Mouse (Mus musculus) kidney, adult 18-20 months (tissue): ENCODE measurements at regions not wholly inside any gene's neighbourhood (a gene's known extent, or its start where the extent isn't known, plus 50 kb on each side); places are given as distances from the start of the nearest gene placed in this dataset.

Source experiments
- DNase-seq: peaks from one replicate; pipeline ENCODE4 v3.0.0; 2021

GRCm38 (mm10) chr6:31285981-31286737 lies 112.4 kb upstream of the Mkln1 start:
- no peak for DNase-seq

GRCm38 (mm10) chr6:31287176-31287575 lies 111.4 kb upstream of the Mkln1 start:
- no peak for DNase-seq

- DNase-seq, result peak; percentile 29
Measured at GRCm38 (mm10) chr6:31287686-31288085, 110.8 kb upstream of the Mkln1 start.

- peak; percentile 79 for DNase-seq
Measured at GRCm38 (mm10) chr6:31288421-31289233, 109.9 kb upstream of the Mkln1 start.

GRCm38 (mm10) chr6:31289234-31289486 lies 109.4 kb upstream of the Mkln1 start:
- DNase-seq, result no peak

GRCm38 (mm10) chr6:31292081-31292480 lies 106.5 kb upstream of the Mkln1 start:
- DNase-seq, result no peak

GRCm38 (mm10) chr6:31293008-31293407 lies 105.5 kb upstream of the Mkln1 start:
- no peak for DNase-seq

GRCm38 (mm10) chr6:31299395-31299794 lies 99.1 kb upstream of the Mkln1 start:
- no peak for DNase-seq

- no peak for DNase-seq
Measured at GRCm38 (mm10) chr6:31305736-31306135, 92.8 kb upstream of the Mkln1 start.

- DNase-seq, result no peak
Measured at GRCm38 (mm10) chr6:31307047-31307633, 91.4 kb upstream of the Mkln1 start.

GRCm38 (mm10) chr6:31307899-31308298 lies 90.6 kb upstream of the Mkln1 start:
- DNase-seq, result no peak

- no peak for DNase-seq
Measured at GRCm38 (mm10) chr6:31310660-31311059, 87.9 kb upstream of the Mkln1 start.

GRCm38 (mm10) chr6:31313869-31314470 lies 84.6 kb upstream of the Mkln1 start:
- DNase-seq, result no peak

- DNase-seq, result peak; percentile 87
Measured at GRCm38 (mm10) chr6:31317741-31318225, 80.8 kb upstream of the Mkln1 start.

- peak; percentile 89 for DNase-seq
Measured at GRCm38 (mm10) chr6:31318506-31318905, 80.0 kb upstream of the Mkln1 start.

- no peak for DNase-seq
Measured at GRCm38 (mm10) chr6:31319431-31319830, 79.1 kb upstream of the Mkln1 start.

GRCm38 (mm10) chr6:31320141-31320830 lies 78.2 kb upstream of the Mkln1 start:
- DNase-seq, result no peak

- no peak for DNase-seq
Measured at GRCm38 (mm10) chr6:31321066-31321846, 77.3 kb upstream of the Mkln1 start.

GRCm38 (mm10) chr6:31321902-31322301 lies 76.6 kb upstream of the Mkln1 start:
- no peak for DNase-seq

GRCm38 (mm10) chr6:31323228-31324190 lies 75.0 kb upstream of the Mkln1 start:
- DNase-seq, result no peak

- no peak for DNase-seq
Measured at GRCm38 (mm10) chr6:31324717-31325116, 73.8 kb upstream of the Mkln1 start.
